14 mouse cellular contexts compared by ENCODE assay signal in genomic region chr10:121902651-121903050, GRCm38 (mm10).
DNase-seq lines count a peak whose midpoint lies in the region; ATAC-seq and TF ChIP-seq lines count a peak whose summit lies in the region.
"Had no signal": no experiment of that assay in that cellular context is flagged by ENCODE, and none has a peak within 500 bp of the region (broad histone marks: within the 10 kb centered on the region; RNA-seq: fewer than 3 reads in every experiment).

No protein-coding gene starts in this region.

- no peak overlapping the region for H3K4me3 ChIP-seq in stomach, postnatal 0 days (ENCODE audit: low read depth, low read length)
- H3K4me3 ChIP-seq: erythroblast, embryonic 14.5 days; limb, embryonic 13.5 days; liver, embryonic 15.5 days had no signal

- 80% methylated on average over 8 of the region's 8 CpGs for WGBS in stomach, postnatal 0 days

- H3K9ac ChIP-seq in stomach, postnatal 0 days (ENCODE audit: low read length), result no peak overlapping the region
- H3K9ac ChIP-seq: limb, embryonic 13.5 days; liver, embryonic 15.5 days had no signal

- DNase-seq in adrenal gland, postnatal 10 days, result peak; percentile 8
- no peak for DNase-seq in adrenal gland, adult 2 months
- peak; percentile 46 for DNase-seq in testis, postnatal 14 days (ENCODE audit: low spot score)
- no peak for DNase-seq in testis, postnatal 10 days (ENCODE audit: low spot score)
- peak; percentile 13 for DNase-seq in gastrocnemius, postnatal 10 days
- peak; percentile 60 for DNase-seq in stomach, postnatal 0 days (ENCODE audit: low spot score)
- no peak for DNase-seq in urinary bladder, adult 2 months (ENCODE audit: low spot score)
- no peak for DNase-seq in cerebellum, postnatal 25 days
- DNase-seq: cerebellum, postnatal 14 days; kidney, adult 9 months; lung, postnatal 10 days had no signal

- H3K4me2 ChIP-seq in stomach, postnatal 0 days (replicated peaks; ENCODE audit: low read depth), result no peak overlapping the region
- H3K4me2 ChIP-seq: limb, embryonic 13.5 days; liver, embryonic 15.5 days had no signal

- no peak overlapping the region for H3K27ac ChIP-seq in stomach, postnatal 0 days (replicated peaks)
- H3K27ac ChIP-seq: limb, embryonic 13.5 days; liver, embryonic 15.5 days had no signal

- TF ChIP-seq CTCF in stomach, postnatal 0 days (IDR thresholded peaks at IDR 0.05; ENCODE audit: low read depth), result no peak

- H3K4me1 ChIP-seq in stomach, postnatal 0 days (replicated peaks; ENCODE audit: control insufficient read depth, insufficient read depth), result no peaks in the 10 kb centered on the region
- H3K4me1 ChIP-seq: limb, embryonic 13.5 days; liver, embryonic 15.5 days had no signal

- H3K36me3 ChIP-seq in stomach, postnatal 0 days (ENCODE audit: control insufficient read depth, insufficient read depth, low read length), result no peaks in the 10 kb centered on the region
- H3K36me3 ChIP-seq: limb, embryonic 13.5 days; liver, embryonic 15.5 days had no signal

- TF ChIP-seq EP300 in stomach, postnatal 0 days (optimal IDR thresholded peaks at IDR 0.05), result no peak

- H3K27me3 ChIP-seq in stomach, postnatal 0 days (ENCODE audit: control insufficient read depth, insufficient read depth, low read length), result no peaks in the 10 kb centered on the region
- H3K27me3 ChIP-seq: limb, embryonic 13.5 days; liver, embryonic 15.5 days had no signal

- H3K9me3 ChIP-seq in stomach, postnatal 0 days (ENCODE audit: control insufficient read depth, low read length), result no peaks in the 10 kb centered on the region
- H3K9me3 ChIP-seq: limb, embryonic 13.5 days; liver, embryonic 15.5 days had no signal

- ATAC-seq in stomach, postnatal 0 days (ENCODE audit: low FRiP score, low TSS enrichment), result no peak; the same call in 1 of the 2 replicates

Comparison
In these comparisons a context has a peak if more than half of its experiments do, and no peak if none do; other contexts are left out.
1. DNase-seq: peak in adrenal gland, postnatal 10 days (single experiment), testis, postnatal 14 days (single experiment), gastrocnemius, postnatal 10 days (single experiment) and stomach, postnatal 0 days (single experiment); none in adrenal gland, adult 2 months (single experiment), testis, postnatal 10 days (single experiment), urinary bladder, adult 2 months (single experiment) and cerebellum, postnatal 25 days (0 of 2).